Mouse (Mus musculus): Measurements from ENCODE around the gene Cyp2c23.

DNA sequence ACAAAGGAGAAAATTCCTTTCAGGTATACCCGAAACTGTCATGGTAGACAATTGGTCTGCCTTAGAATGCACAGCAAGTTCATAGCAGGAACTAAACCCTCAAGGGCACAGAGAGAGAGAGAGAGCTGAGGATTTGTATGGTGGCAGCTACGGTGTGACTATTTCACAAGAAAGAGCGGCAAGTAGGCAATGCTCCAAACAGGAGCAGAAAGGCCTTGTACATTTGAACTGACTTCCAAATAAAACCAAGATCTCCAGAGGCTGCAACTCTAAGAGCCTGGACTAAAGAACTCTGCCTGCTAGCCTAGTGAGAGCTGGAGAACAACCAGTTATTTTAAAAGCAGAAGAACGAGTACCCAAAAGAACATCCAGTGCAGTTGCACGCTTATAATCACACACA lies 13.1 kb upstream of the Cyp2c23 start:
- no peak for TF ChIP-seq POLR2A (IDR thresholded peaks at IDR 0.05; ENCODE audit: low read depth, low read length)
- TF ChIP-seq CTCF (IDR thresholded peaks at IDR 0.05; ENCODE audit: extremely low read depth, insufficient read depth, insufficient read length, insufficient replicate concordance), result no peak
